Mouse (Mus musculus) forebrain, embryonic 10.5 days (tissue): ENCODE results near the gene Smim12. TPM values are rescaled to one million over a fixed set of nuclear protein-coding genes. Genes with fewer than 3 reads are reported as not detected.

Experiments
- DNase-seq: peaks from one replicate; pipeline ENCODE4 v3.0.0-alpha.2; 2017; ENCODE audit warnings: low spot score; ENCODE audit errors: extremely low spot score
- H3K27ac ChIP-seq: fragments of 300-500 bp; sonication (generic); 2 replicates; pipeline ENCODE4 v1.5.1; 2016; ENCODE audit warnings: mild to moderate bottlenecking
- H3K27me3 ChIP-seq: fragments of 300-500 bp; sonication (generic); 2 replicates; pipeline ENCODE4 v1.6.1; 2016; ENCODE audit warnings: mild to moderate bottlenecking; ENCODE audit not compliant: poor library complexity, severe bottlenecking
- H3K36me3 ChIP-seq: fragments of 300-500 bp; sonication (generic); replicated peaks from 2 replicates; pipeline ENCODE4 v1.6.1; 2016; ENCODE audit warnings: mild to moderate bottlenecking, moderate library complexity
- H3K4me1 ChIP-seq: fragments of 300-500 bp; sonication (generic); 2 replicates; pipeline ENCODE4 v1.6.1; 2016
- H3K4me3 ChIP-seq: fragments of 300-500 bp; sonication (generic); 2 replicates; pipeline ENCODE4 v1.5.1; 2016; ENCODE audit warnings: mild to moderate bottlenecking, moderate library complexity
- H3K9me3 ChIP-seq: fragments of 300-500 bp; sonication (generic); 2 replicates; pipeline ENCODE4 v1.6.1; 2016; ENCODE audit warnings: mild to moderate bottlenecking, moderate library complexity
- WGBS: fragments of 180-500 bp; shearing (Covaris S2); methylation state at CpG from one replicate; pipeline ENCODE4 v1.1.7; 2016; 5-methylcytosine and 5-hydroxymethylcytosine counted together
- polyA plus RNA-seq: library from polyadenylated mRNA; unstranded; fragments of >200 nt; fragmentation: Nextera tagmentation; extraction: Ambion mirVana; gene quantifications from 2 replicates; pipeline ENCODE4 v1.2.1, GENCODE M21; 2016

The Smim12 gene
- polyA plus RNA-seq, 1 experiment from 2014 or later, result 78.0 TPM

- Histone ChIP-seq H3K4me1 (peaks cover 7% of the 10 kb centered on the region), H3K9me3 (no peaks in the 10 kb centered on the region), H3K27ac (no peak overlapping the region), H3K4me3 (no peak overlapping the region), H3K27me3 (peaks cover 50% of the 10 kb centered on the region), H3K36me3 (no peaks in the 10 kb centered on the region)
- WGBS, result 70% methylated on average over 11 of the region's 11 CpGs
- no peak for DNase-seq
Measured at GRCm38 (mm10) chr4:127217048-127217447, 26.5 kb upstream of the Smim12 start.

- H3K9me3 ChIP-seq, result no peaks in the 10 kb centered on the region
- H3K4me3 ChIP-seq, result no peak overlapping the region
- peaks cover 62% of the 10 kb centered on the region for H3K27me3 ChIP-seq
- no peaks in the 10 kb centered on the region for H3K36me3 ChIP-seq
- H3K27ac ChIP-seq, result no peak overlapping the region
- no peak for DNase-seq
- 36% methylated on average over 10 of the region's 10 CpGs for WGBS
- H3K4me1 ChIP-seq, result peaks cover 39% of the 10 kb centered on the region
Measured at GRCm38 (mm10) chr4:127223291-127223690, 20.3 kb upstream of the Smim12 start.

- 50% methylated on average over 4 of the region's 4 CpGs for WGBS
- H3K9me3 ChIP-seq, result no peaks in the 10 kb centered on the region
- no peak for DNase-seq
- peaks cover 39% of the 10 kb centered on the region for H3K4me1 ChIP-seq
- peaks cover 67% of the 10 kb centered on the region for H3K27me3 ChIP-seq
- no peaks in the 10 kb centered on the region for H3K36me3 ChIP-seq
- H3K4me3 ChIP-seq, result no peak overlapping the region
- no peak overlapping the region for H3K27ac ChIP-seq
Measured at GRCm38 (mm10) chr4:127223755-127224154, 19.8 kb upstream of the Smim12 start.

GRCm38 (mm10) chr4:127224444-127225100, 19.0 kb upstream of the Smim12 start:
- Histone ChIP-seq H3K36me3 (no peaks in the 10 kb centered on the region), H3K9me3 (no peaks in the 10 kb centered on the region), H3K27me3 (peaks cover 75% of the 10 kb centered on the region), H3K4me1 (peaks cover 39% of the 10 kb centered on the region), H3K4me3 (peak overlapping the region; percentile 29), H3K27ac (no peak overlapping the region)
- WGBS, result 11% methylated on average over 19 of the region's 19 CpGs
- no peak for DNase-seq

GRCm38 (mm10) chr4:127226067-127226466, 17.5 kb upstream of the Smim12 start:
- Histone ChIP-seq H3K4me1 (peaks cover 39% of the 10 kb centered on the region), H3K36me3 (no peaks in the 10 kb centered on the region), H3K27ac (no peak overlapping the region), H3K27me3 (peaks cover 81% of the 10 kb centered on the region), H3K9me3 (no peaks in the 10 kb centered on the region), H3K4me3 (no peak overlapping the region)
- DNase-seq, result no peak
- 68% methylated on average over 4 of the region's 4 CpGs for WGBS

- H3K4me1 ChIP-seq, result peaks cover 45% of the 10 kb centered on the region
Measured at GRCm38 (mm10) chr4:127227051-127227673, 16.4 kb upstream of the Smim12 start.

GRCm38 (mm10) chr4:127232028-127232427, 11.6 kb upstream of the Smim12 start:
- Histone ChIP-seq H3K4me1 (peaks cover 40% of the 10 kb centered on the region), H3K27ac (0 out of 2 replicates have a peak overlapping the region, but pooled peaks have one; percentile 48), H3K36me3 (no peaks in the 10 kb centered on the region), H3K27me3 (peaks cover 60% of the 10 kb centered on the region), H3K4me3 (no peak overlapping the region), H3K9me3 (no peaks in the 10 kb centered on the region)
- WGBS, result 29% methylated on average over 6 of the region's 6 CpGs
- DNase-seq, result no peak

More at GRCm38 (mm10) chr4:127227051-127227673, 16.4 kb upstream of the Smim12 start:
- peaks cover 78% of the 10 kb centered on the region for H3K27me3 ChIP-seq
- peak overlapping the region; percentile 69 for H3K27ac ChIP-seq
- no peaks in the 10 kb centered on the region for H3K36me3 ChIP-seq
- no peaks in the 10 kb centered on the region for H3K9me3 ChIP-seq
- WGBS, result 17% methylated on average over 17 of the region's 17 CpGs
- peak overlapping the region; percentile 32 for H3K4me3 ChIP-seq
- DNase-seq, result no peak

- 66% methylated on average over 5 of the region's 5 CpGs for WGBS
- no peak overlapping the region for H3K4me3 ChIP-seq
- H3K4me1 ChIP-seq, result peaks cover 40% of the 10 kb centered on the region
- peaks cover 60% of the 10 kb centered on the region for H3K27me3 ChIP-seq
- no peaks in the 10 kb centered on the region for H3K36me3 ChIP-seq
- H3K9me3 ChIP-seq, result no peaks in the 10 kb centered on the region
- H3K27ac ChIP-seq, result 0 out of 2 replicates have a peak overlapping the region, but pooled peaks have one; percentile 48
- no peak for DNase-seq
Measured at GRCm38 (mm10) chr4:127232551-127232950, 11.0 kb upstream of the Smim12 start.

- no peaks in the 10 kb centered on the region for H3K36me3 ChIP-seq
- WGBS, result 89% methylated on average over 40 of the region's 40 CpGs
- peaks cover 56% of the 10 kb centered on the region for H3K27me3 ChIP-seq
- no peaks in the 10 kb centered on the region for H3K9me3 ChIP-seq
- no peak for DNase-seq
- no peak overlapping the region for H3K27ac ChIP-seq
- peaks cover 40% of the 10 kb centered on the region for H3K4me1 ChIP-seq
- H3K4me3 ChIP-seq, result no peak overlapping the region
Measured at GRCm38 (mm10) chr4:127233416-127234125, 10.0 kb upstream of the Smim12 start.

GRCm38 (mm10) chr4:127235742-127236487, 7.7 kb upstream of the Smim12 start:
- H3K9me3 ChIP-seq, result no peaks in the 10 kb centered on the region
- DNase-seq, result peak; percentile 91
- no peaks in the 10 kb centered on the region for H3K36me3 ChIP-seq
- peak overlapping the region; percentile 83 for H3K27ac ChIP-seq
- whole genome bisulfite sequencing, result under 1% methylated on average over 63 of the region's 67 CpGs
- H3K4me3 ChIP-seq, result peak overlapping the region; percentile 69
- peaks cover 40% of the 10 kb centered on the region for H3K4me1 ChIP-seq
- H3K27me3 ChIP-seq, result peaks cover 40% of the 10 kb centered on the region

GRCm38 (mm10) chr4:127236631-127237030, 7.0 kb upstream of the Smim12 start:
- H3K27ac ChIP-seq, result peak overlapping the region; percentile 83
- H3K9me3 ChIP-seq, result no peaks in the 10 kb centered on the region
- DNase-seq, result peak; percentile 38
- peaks cover 40% of the 10 kb centered on the region for H3K4me1 ChIP-seq
- H3K36me3 ChIP-seq, result no peaks in the 10 kb centered on the region
- H3K27me3 ChIP-seq, result peaks cover 40% of the 10 kb centered on the region
- 2% methylated on average over 14 of the region's 14 CpGs for WGBS
- H3K4me3 ChIP-seq, result peak overlapping the region; percentile 69

- DNase-seq, result no peak
- Histone ChIP-seq H3K4me1 (peaks cover 33% of the 10 kb centered on the region), H3K27me3 (peaks cover 40% of the 10 kb centered on the region), H3K9me3 (no peaks in the 10 kb centered on the region), H3K36me3 (no peaks in the 10 kb centered on the region), H3K27ac (no peak overlapping the region), H3K4me3 (peak overlapping the region; percentile 69; the same call in 1 of the 2 replicates)
- WGBS, result 48% methylated on average over 10 of the region's 10 CpGs
Measured at GRCm38 (mm10) chr4:127237271-127237670, 6.3 kb upstream of the Smim12 start.
